Mouse (Mus musculus): ENCODE results near the gene Hesx1.

DNA sequence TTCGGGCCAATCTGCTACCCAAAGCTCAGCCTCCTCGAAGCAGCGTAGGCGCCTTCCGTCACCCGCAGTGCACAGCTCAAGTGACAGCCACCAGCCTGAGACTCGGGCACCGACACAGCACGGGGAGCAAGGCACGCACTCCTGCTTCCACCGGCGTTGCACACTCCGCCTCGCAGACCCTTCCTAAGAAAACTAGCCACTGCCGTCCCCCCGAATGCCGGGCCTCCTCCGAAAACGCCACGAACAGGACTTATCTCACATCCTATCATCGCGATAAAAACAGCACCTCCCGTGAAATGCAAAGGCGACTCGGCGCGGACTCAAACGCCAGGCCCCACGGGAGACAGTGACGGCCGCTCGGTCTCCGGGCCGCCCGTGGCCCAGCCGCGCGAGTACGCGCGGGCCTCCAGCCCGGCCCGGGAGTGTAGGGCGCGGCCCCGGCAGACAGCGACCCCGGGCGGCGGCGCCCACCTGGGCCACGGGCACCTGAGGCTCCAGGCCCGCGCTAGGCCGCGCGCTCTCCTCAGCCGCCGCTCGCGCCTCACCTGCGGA lies 24.3 kb upstream of the Hesx1 start:
- TF ChIP-seq CTCF (IDR thresholded peaks at IDR 0.05; ENCODE audit: borderline replicate concordance, insufficient read depth, low read length): no peak
- peak; percentile 25; the same call in 1 of the 2 replicates for TF ChIP-seq POLR2A (IDR thresholded peaks at IDR 0.05; ENCODE audit: low read depth, low read length)

All from embryonic fibroblast, embryonic 13.5 days (primary cell).